Mouse (Mus musculus) left cerebral cortex, postnatal 25 days (tissue): ENCODE results near the gene Slc43a3. TPM values are rescaled to one million over a fixed set of nuclear protein-coding genes. Genes with fewer than 3 reads are reported as not detected.
A peak's percentile ranks its signal among the peaks of the same experiment; 100 is the strongest.
"Not testable (repeated sequence)": the region's sequence is repeated elsewhere in the genome, so short reads cannot be mapped to it uniquely, and the experiment has no call there.

Experiments
- DNase-seq, 2 experiments: peaks; one replicate each; pipeline ENCODE4 v3.0.0; 2022; ENCODE audit warnings: low spot score in 2 of 2, mixed read lengths in 1 of 2
- intact Hi-C: fragments of 180-260 bp; cut with DNase I; formaldehyde crosslinking; loops from one replicate; pipeline ENCODE4 v1.15.1; 2025
- total RNA-seq, 2 experiments: library from RNA; stranded (reverse); gene quantifications; 2 replicates each; pipeline ENCODE4 v1.2.3; 2021

The Slc43a3 gene
- total RNA-seq, result under 1 TPM; 0.41 to 0.53 TPM

DNA sequence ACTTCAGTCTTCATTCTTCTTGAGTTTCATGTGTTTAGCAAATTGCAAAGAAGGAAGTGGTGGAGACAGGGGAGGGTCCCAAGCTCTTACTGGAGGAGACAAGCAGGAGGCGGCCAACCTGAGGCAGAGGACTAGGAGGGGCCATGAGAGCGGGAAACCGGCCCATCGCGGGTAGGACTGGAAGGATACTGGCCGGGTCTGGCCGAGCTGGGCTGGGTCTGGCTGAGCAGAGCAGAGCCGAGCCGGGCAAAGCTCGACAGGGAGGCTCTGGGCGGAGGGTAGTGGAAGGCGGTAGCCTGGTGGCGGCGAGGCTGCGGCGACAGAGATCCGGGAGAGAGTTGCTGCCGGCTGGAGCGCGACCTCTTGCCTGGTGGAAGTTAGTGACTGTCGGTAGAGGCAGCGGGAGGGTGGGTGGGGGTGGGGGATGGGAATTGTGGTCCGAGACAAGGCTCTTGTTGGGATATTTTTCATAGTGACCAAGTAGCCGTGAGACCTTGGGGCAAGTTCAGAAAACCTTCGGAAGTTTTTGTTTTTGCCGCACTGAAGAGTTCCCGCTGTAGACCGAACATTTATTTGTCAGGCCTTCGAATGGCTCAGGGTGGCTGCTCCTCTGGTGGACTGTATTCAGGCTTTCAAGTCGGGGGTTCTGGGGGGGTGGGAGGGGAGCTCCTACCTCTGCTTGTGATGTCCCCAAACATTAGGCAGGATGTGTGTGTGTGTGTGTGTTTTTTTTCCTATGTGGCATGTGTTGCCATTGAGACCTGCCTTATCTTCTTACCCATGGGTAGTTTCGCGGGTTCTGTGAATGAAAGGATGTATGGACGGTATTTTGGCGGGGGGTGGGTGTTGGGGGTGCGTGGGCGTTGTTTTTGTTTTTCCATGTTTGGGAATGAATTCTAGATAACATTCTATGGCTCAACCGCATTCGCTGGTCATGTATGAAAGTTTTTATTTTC, at the start of gene Slc43a3:
Slc43a3 (plus strand) TSS at position 106 of the 956 bp plus-strand sequence.
- intact Hi-C loops, result no loop called here

DNA sequence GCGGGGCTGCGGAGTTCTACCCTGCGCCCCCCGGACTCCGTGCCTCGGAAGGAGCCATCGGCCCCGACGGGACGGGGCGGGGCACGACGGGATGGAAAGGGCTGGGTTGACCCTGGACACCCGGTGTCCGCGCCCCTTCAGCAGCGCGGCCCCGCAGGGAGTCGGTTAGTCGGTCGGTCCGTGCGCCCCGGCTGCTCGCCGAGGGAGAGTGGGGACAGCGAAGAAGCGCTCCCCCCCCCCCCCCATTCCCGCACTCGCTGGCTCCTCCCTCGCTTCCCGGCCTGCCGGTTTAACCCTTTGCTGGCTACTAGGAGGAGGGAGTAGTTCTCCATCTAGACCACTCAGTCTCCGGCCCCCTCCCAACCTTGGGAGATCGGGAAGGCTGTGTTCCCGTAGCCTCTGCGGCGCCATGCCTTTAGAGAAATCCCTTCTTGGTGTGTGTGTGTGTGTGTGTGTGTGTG, 49.5 kb upstream of the Slc43a3 start:
- peak in 1 of 2 experiments; percentile 54 for DNase-seq
- intact Hi-C loops, result loop anchor here (5.0 kb wide), 2 partner anchors 160 to 170 kb away; partner anchors contain the start of genes Tnks1bp1 and Zdhhc5

More for the DNA sequence above, at the start of gene Slc43a3:
- no peak for DNase-seq

DNA sequence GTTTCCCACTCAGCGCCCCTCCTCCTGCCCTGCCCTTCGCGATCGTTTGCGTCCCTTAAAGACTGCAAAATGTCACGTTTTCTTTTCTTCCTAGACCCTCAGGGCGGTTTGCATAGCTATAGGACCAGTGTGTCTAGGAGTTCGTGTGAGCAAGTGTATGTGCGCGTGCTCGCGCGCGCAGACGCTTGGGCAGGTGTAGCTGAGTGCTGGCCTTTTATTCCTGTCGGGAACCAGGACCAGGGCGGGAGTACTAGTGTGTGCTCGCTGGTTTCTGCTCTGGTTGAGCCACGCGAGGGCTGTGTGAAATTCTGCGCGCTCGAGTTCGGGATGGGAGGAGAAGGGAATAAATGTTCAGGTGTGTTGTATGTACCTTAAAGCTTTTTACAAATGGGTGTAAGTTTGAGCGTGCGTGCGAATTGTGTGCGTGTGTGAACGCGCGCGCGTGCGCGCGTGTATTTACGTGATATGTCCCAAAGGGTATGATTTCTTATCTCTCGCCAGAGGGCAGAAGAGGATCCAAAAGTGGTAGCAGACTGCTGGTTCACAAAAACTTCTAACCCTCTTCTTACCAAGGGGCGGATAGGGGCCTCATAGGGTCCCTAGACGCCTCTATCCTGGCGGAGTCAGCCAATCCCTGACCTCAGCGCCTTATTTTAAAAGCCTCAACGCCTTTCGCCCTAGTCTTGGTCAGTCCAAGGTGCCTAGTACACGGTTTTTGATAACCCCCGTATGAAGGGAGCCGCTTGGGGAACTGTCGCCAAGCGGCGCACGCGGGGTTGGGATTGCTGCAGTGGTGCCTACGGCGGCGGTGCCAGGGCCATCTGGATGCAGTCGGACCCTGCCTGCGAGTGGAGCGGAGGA, 48.7 kb upstream of the Slc43a3 start:
- intact Hi-C loops, result loop anchor here (1.0 to 5.0 kb wide), 4 partner anchors 18 to 170 kb away; partner anchors contain the start of genes Tnks1bp1 and Zdhhc5
- peak; percentile 57 to 77 for DNase-seq

DNA sequence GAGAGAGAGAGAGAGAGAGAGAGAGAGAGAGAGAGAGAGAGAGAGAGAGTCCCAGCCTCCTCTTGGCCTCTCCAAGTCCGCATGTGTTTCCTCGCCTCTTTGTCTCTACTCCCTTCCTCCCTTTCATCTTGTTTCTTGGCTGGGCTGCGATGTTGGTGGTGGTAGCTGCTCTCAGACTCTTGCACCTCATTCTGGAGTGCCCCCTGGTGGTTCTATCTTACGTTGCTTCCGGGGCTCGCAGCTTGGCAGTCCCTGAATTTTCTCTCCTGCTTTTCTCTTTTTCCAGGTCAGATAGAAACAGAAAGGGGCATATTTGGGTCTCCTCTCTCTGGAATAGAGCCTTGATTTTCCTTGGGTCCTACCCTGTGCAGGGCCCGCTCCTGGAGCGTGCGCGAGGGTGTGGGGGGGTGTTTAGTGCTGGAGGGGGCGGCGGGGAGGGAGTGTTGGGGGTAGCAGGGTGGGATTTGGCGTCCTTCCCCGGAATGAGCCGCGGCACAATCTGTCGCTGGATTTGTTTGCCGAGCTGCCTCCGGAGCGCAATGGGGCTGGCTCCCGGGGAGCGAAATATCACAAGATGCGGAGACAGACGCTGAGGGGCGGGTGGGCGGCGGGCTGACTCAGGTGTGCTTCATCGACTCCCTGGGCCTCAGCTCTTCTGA, 47.6 kb upstream of the Slc43a3 start:
- intact Hi-C loops, result loop anchor here (1.0 to 5.0 kb wide), 4 partner anchors 19 to 171 kb away; partner anchors contain the start of genes Tnks1bp1 and Zdhhc5

DNA sequence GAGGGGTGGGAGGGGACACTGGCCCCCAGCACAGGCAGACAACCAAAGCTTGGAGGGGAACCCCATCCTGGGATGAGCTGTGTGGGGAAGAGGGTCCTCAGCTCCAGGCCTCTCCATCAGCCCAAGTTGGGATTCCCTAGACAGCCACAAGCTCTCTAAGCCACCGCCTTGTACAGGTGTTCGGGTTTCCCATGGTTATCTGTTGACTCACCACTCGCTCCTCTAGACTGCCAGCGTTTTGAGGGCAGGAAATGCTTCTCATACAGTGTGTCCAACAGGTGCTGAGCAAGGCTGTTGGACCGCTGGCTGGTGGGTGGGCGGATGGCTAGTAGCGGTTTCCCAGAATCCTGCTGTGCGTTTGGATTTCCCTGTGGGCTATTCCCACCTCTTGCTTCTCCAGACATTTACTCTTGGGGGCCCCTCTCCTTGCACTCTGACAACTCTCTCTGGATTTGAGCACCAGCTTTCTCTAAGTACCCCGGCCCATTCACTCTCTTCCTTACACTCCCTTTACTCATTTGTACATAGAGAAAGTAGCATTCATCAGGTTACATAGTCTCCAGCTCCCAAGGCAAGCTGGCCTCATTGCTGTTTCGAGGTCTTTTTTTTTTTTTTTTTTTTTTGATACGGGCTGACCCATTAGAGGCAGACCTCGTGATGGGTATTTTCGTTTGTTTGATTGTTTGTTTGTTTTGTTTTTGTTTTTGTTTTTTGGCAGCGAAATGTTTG, 46.9 kb upstream of the Slc43a3 start:
- peak in 1 of 2 experiments; percentile 38 for DNase-seq
- intact Hi-C loops, result loop anchor here (1.0 to 5.0 kb wide), 4 partner anchors 58 to 172 kb away; partner anchors contain the start of genes Tnks1bp1 and Zdhhc5

More for the DNA sequence above, 47.6 kb upstream of the Slc43a3 start:
- peak; percentile 79 to 89 for DNase-seq

DNA sequence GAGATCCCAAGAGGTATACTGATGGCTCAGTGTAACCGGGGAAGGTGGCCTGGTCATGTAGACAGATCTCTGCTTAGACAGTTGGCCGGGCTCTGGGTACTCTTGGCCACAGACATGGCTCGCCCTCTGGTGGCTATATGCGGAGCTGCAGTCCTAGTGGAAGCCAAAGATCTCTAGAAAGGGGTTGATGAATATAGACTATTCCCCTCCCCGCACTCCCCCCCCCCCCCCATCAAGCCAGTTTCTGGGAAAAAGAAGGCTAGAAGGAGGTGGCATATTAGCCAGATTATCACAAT, 46.4 kb upstream of the Slc43a3 start:
- DNase-seq, result peak; percentile 76 to 84
- intact Hi-C loops, result loop anchor here (1.0 kb wide), 1 partner anchor 59 kb away; no protein-coding TSS in a partner anchor

DNA sequence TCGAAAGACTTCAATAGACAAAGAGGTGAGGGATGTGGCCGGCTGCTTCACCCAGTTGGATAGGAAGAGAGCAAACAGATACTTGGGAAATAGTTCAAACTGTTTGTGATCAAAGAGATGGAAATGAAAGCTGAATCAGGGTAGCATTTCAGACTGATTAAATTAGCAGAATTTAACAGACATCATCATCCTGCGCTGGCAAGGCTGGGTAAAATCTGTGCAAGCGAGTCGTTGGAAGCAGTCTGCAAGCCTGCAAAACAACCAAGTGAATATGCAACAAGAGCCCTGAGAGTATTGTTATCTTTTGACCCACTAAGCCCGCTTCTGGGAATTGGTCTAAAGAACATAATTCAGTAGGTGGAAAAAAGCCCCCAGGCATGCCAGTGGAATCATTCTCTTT, 43.0 kb upstream of the Slc43a3 start:
- intact Hi-C loops, result no loop called here

DNA sequence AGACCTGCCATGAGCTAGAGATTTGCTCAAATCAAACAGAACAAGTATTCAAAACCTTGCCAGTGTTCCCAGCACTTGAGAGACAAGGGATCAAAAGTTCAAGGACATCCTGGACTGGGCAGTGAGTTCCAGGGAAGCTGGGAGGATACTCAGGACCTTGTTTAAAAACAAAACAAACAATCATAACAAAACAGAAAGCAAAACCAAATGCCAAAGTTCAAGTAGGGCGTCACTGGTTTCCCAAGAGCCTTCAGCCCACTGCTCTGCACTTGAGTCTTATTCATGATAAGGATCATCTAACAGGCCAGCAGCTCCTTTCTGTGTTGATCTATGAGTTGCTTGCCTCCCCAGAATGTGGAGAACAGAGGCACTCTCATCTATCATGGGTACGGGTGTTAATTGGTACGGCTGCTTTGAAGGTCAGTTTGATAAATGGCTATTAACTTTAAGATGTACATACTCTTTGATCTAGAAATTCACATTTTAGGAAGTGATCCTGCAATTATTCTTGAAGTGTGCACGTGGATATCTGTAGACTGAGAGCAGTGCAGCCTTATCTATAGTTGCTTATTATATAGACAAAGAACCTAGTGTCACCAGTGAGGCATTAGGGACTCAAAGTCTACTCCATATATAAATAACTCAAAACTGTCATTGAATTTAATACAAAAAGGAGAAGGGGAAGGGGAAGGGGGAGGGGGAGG, 40.7 kb upstream of the Slc43a3 start:
- intact Hi-C loops, result no loop called here
- DNase-seq, result no peak

More for the DNA sequence above, 43.0 kb upstream of the Slc43a3 start:
- DNase-seq, result no peak

DNA sequence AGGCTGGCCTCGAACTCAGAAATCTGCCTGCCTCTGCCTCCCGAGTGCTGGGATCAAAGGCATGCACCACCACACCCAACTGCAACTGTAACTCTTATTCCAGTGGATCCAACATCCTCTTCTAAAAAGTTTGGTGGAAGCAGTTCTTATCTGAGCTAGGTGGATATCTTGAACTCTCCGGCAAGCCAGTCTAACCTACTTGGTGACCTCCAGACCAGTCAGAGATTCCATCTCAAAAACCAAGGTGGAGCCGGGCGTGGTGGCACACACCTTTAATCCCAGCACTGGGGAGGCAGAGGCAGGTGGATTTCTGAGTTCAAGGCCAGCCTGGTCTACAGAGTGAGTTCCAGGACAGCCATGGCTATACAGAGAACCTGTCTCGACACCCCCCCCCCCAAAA, 39.7 kb upstream of the Slc43a3 start:
- DNase-seq, intact Hi-C loops: not testable (repeated sequence)

DNA sequence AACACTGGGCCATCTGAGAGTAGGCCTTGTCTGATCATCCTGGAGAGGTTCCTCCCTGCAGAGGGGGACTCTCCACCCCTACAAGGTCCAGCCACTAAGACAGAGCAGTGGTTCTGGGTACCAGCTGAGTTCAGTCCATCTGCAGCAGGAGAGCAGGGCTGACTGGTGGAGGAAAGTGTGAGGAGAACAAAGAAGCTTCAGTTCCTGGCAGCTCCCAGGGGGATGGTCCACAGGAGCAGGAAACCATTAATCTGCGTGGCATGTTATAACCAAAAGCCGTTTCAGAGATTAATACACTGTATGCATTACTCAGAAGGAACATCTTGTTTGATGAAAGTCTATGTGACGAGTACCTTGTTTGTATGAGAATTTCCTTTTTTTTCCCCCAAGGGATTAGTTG, 23.7 kb upstream of the Slc43a3 start:
- DNase-seq, result no peak
- intact Hi-C loops, result no loop called here

DNA sequence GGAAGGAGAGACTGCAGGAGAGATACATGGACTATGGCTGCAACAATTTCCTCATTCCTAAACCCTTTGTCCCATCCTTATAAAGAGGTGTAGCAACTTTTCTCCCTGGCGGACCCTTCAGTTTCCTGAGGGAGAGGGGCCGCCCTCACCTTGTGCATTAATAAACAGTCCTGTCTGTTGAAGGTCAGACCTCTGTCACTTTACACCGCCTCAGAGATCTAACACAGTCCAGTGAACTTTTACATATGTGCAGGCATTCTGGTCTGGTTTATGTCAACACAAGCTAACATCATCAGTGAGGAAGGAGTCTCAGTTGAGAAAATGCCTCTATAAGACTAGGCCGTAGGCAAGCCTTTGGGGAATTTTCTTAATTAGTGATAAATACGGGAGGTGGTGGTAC, 22.5 kb upstream of the Slc43a3 start:
- intact Hi-C loops, result no loop called here
- no peak for DNase-seq

DNA sequence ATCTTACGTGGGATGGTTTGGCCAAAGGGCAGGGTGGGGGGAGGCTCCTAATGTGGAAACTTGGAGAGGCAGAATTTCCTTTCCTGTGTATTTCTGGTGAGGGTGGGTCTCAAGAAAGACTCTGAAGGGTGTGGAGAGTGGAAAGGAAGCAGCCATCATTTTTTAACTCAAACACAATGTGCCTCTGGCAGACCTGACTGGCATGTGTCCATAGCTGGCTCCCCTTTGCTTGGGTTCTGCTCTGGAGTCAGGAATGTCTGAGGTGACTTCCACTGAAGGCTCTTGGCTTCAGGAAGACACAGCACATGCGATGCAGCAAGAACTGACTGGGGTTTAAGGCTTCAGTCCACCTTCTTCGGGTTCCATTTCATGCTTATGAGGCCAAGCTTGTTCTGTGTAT, 21.0 kb upstream of the Slc43a3 start:
- intact Hi-C loops, result no loop called here

DNA sequence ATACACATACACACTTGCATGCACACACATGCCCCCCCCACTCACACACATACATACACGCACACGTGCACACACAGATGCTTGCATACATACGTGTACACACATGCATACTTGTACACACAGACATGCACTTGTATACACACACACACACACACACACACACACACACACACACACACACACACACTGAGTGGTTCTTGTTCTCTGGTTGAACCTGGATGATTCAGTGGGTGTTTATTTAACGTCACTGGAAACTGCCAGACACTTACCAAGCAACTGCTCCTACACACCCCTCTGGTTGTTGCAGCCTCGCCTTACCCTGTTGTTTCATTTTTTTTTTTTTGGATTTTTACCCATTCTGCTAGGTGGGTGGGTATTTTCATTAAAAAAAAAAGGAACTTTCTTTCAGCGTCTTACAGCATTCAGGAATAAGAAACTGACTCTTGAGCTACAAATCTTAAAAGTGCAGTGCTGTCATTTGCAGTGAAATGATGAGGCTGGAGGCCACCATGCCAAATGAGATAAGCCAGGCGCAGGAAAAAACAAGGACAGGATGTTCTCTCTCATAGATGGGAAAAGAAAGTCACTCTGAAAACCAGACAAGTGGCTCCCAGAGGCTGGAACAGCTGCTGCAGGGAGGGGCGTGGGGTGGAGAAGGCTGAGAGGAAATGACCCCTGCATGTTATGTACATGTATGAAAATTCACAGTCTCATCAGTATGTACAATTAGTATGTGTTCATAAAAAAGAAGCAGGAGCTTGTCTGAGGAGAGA, 19.6 kb upstream of the Slc43a3 start:
- intact Hi-C loops, result no loop called here
- DNase-seq, result peak in 1 of 2 experiments; percentile 11

More for the DNA sequence above, 21.0 kb upstream of the Slc43a3 start:
- no peak for DNase-seq

DNA sequence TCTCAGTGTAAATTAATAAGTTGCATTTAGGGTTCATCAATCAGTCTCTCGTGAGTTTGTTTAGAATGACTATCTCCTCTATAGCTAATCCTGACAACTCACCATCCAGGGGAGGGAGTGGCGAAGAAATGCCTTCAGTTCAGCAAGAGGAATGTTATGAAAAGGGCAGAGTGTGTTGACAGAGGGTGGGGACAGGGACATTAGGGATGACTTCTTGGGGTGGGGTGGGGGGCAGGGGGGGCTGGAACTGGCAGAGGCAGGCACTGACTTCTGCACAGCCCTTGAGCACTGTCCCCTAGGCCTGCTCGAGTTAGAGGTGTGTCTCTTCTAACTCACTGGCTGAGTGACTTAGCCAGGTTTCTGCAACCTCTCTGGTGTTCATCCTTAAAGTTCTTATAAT, 18.2 kb upstream of the Slc43a3 start:
- intact Hi-C loops, result no loop called here
- DNase-seq, result no peak

DNA sequence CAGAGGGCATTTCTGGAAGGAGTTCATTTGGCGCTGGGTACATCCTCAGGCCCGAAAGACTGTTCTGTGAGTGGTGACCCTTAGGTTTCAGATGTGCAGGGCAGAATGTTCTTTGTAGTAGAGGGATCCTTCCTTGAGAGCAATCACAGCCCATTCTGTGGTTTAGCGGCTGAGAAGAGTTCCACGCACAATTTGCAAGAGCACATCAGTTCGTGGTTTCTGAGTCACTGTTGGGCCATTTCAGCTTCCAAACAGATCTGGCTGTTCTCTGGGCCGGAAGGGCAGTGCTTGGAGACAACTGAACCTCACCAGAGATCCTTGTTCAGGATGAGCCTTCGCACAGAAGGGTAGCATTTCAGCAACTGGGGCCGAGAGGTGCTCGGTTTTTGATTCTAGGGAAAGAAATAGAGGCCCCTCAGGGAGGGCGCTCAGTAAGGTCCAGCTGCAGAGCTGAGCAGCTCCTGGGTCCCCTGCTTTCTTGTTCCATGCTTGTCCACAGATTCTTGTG, 16.7 kb upstream of the Slc43a3 start:
- intact Hi-C loops, result no loop called here
- DNase-seq, result no peak

DNA sequence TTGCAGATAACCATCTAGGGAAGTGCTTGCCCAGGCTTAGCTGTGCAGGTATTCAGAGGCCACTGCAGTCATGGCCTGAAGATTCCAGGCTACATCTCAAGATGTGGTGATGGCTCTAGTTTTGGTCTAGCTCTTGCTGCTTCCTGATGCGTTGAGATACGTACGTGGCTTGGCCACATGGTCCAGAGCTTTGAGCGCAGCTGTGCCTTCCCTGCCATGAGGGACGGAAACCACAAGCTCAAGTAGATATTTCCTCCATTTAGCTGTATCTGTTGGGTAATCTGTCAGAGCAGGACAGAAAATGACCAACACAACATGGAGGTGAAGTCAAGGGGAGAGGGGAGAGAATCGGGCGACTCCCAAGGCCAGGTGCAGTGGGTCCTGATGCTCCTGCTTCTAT, 6.2 kb upstream of the Slc43a3 start:
- intact Hi-C loops, result no loop called here
- DNase-seq, result no peak

DNA sequence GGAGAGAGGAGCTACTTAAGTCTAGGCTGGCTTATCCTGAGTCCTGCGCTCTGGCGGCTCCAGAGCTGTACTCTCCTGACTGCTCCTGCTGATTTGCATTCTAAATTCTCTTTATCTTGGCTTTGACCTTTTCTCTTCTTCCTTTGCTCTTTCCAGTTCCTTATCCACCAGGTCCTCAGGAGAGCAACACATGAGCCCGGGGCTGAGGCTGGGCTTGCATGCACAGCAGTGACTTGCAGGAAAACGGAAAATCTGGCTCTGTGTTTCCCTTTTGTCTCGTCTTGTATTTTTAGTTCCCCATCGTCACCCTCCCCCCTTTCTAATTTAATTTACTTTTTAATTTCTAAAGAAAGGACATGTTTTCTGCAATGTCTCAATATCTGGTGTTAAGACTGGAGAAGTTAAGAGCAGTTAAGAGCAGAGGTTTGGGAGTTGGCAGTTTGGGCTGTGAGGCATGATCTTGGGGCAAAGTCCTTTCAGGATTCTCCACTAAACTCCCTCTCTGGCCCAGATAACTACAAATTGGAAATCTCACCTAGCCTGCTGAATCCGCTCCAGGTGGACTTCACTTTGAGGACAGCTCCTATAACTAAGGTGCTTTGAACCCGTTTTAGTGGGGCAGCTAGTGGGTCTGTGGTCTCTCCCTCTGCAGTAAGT, 2.3 kb upstream of the Slc43a3 start:
- intact Hi-C loops, result no loop called here
- DNase-seq, result no peak
